Mouse (Mus musculus) heart, postnatal 25 days (tissue): ENCODE measurements around the gene Tbc1d10c. TPM values are rescaled to one million over a fixed set of nuclear protein-coding genes. Genes with fewer than 3 reads are reported as not detected.
A peak's percentile ranks its signal among the peaks of the same experiment; 100 is the strongest.

Experiments used
- DNase-seq: peaks from one replicate; pipeline ENCODE4 v3.0.0; 2022; ENCODE audit warnings: low spot score
- intact Hi-C: fragments of 180-260 bp; cut with DNase I; formaldehyde crosslinking; loops from one replicate; pipeline ENCODE4 v1.15.1; 2025
- total RNA-seq, 2 experiments: library from RNA; stranded (reverse); gene quantifications; 2 replicates each; pipeline ENCODE4 v1.2.3; 2021

The Tbc1d10c gene
- total RNA-seq, 2 experiments from 2014 or later, result 9.2 to 9.3 TPM

DNA sequence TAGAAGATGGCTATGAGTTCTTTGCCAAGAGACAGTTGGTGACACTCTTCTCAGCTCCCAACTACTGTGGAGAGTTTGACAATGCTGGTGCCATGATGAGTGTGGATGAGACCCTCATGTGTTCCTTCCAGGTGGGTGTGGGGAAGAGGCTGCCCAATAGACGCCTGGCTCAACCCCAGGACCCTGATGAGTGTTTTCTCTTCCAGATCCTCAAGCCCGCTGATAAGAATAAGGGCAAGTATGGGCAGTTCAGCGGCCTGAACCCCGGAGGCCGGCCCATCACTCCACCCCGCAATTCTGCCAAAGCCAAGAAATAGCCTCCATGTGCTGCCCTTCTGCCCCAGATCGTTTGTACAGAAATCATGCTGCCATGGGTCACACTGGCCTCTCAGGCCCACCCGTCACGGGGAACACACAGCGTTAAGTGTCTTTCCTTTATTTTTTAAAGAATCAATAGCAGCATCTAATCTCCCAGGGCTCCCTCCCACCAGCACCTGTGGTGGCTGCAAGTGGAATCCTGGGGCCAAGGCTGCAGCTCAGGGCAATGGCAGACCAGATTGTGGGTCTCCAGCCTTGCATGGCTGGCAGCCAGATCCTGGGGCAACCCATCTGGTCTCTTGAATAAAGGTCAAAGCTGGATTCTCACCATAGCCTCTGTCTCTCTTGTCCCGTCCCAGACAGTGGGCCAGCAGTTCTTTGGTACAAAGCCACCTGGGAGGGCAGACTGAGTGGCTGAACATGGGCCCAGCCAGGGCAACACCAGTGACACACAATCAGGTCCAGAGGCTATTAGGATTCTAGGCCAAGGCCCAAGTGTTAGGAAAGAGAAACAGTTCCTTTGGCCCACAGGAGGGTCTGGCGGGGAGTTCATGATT, 3.9 kb upstream of the Tbc1d10c start:
- DNase-seq, result no peak
- intact Hi-C loops, result no loop called here

DNA sequence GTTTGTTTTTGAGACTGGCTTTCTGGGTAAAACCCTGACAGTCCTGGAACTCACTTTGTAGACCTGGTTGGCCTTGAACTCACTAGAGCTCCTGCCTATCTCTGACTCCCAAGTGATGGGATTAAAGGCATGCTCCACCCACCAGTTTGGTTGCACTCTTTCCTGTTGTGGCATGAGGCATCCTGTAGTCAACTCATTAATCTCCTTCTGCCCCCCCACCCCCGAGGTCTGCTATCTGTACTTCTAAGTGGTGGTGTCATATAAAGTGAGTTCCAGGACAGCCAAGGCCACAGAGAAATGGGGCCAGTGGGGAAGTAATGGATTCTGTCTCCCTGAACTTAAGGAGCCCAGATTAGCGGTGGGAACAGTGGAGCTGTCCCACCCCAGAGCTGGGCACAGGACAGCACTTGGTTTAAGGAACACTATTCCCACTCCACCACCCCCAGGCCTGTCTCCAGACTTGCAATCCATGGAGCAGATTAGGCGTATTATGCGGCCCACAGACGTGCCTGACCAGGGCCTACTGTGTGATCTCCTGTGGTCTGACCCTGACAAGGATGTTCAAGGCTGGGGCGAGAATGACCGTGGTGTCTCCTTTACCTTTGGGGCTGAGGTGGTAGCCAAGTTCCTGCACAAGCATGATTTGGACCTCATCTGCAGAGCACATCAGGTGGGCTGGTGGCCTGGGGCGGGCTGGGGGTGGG, 3.1 kb upstream of the Tbc1d10c start:
- intact Hi-C loops, result no loop called here
- DNase-seq, result no peak

- intact Hi-C loops, result no loop called here
- DNase-seq, result no peak
These were observed 2.0 kb upstream of the Tbc1d10c start for GRCm38 (mm10) chr19:4193129-4193528.

DNA sequence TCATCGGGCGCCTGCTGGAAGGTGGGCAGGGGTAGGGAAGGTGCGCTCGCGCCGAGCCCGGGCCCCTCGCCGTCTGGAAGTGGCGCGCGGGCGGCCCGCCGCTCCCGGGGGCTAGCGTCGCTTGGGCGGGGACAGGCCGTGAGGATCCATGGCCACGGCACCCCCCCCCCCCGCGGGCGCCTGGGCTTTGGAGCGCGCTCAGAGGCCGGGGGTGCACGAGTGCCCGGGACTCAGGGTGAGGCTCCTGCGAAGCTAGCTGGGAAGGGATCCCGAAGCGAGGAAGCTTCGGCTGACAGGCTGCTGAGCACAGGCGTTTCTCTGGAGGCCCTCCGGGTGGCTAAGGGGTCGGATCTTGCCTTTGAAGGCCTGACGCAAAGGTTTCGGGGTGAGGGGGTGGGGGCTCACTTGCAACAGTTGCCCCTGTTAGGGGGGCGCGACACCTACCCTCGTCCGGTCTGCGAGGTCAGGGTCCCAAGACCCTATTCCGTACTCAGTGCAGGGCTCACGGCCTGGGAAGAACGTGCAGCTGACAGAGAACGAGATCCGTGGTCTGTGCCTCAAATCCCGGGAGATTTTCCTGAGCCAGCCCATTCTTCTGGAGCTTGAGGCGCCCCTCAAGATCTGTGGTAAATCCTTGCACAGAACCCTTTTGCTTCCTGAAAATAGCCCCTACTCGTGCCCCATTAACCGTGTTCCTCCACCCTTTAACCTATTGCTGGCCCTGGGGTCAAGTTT, 1.3 kb upstream of the Tbc1d10c start:
- no peak for DNase-seq
- intact Hi-C loops, result no loop called here

- DNase-seq, result peak; percentile 89
- intact Hi-C loops, result no loop called here
These were observed 605 bp upstream of the Tbc1d10c start, which contains the start of gene Ppp1ca for GRCm38 (mm10) chr19:4191528-4192250. Ppp1ca (plus strand) TSS chr19:4192065.

DNA sequence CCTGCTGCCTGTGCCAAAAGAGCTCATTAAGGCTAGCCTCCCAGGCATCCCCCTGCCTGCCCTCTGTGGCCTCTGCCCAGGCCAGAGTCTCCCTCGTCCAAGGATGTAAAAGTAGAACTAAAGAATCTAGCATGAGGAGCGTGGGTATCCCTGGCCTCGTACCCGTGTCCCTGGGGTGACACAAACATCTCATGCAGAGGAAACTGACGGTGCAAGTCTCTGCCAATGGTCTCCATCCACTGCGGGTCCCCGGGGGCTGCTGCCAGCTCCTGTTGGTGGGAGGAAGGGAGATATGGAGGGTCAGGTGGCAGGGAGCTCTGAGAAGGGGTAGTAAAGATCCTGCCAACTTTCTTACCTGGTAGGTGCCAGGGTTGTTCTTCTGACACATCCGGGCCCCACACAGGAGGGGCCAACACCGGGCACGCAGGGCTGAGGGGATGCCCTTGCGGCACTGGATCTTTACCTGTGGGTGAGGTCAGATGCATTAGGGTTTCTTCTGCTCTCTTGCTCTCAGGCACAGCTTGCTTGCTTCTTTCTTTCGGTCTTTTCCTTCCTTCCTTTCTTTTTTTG, 1.9 kb downstream of the Tbc1d10c start:
- no peak for DNase-seq
- intact Hi-C loops, result no loop called here

GRCm38 (mm10) chr19:4187303-4187702, 3.8 kb downstream of the Tbc1d10c start:
- intact Hi-C loops, result loop anchor here (2.0 kb wide), 1 partner anchor 15 kb away; no protein-coding TSS in a partner anchor
- DNase-seq, result no peak

- intact Hi-C loops, result no loop called here
- no peak for DNase-seq
These were observed 5.8 kb downstream of the Tbc1d10c start for GRCm38 (mm10) chr19:4184976-4185975.

GRCm38 (mm10) chr19:4183689-4184088, 7.4 kb downstream of the Tbc1d10c start:
- intact Hi-C loops, result no loop called here
- no peak for DNase-seq

DNA sequence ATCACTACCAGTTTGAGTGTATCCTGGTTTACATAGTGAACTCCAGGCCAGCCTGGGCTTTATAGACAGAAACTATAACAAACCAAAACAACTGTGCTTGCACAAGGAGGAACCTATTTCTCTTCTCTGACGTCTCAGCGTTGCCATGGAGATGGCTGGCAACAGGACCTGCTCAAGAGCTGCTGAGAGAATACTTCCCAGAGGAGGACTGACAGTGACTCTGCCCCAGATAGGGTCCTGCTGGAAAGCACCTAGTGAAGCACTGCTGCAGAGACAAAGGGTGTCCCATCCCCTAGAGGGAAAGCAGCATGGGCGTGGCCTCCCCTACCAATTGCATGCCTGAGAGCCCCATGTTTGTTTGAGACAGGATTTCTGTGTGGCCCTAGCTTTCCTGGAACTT, 9.2 kb downstream of the Tbc1d10c start:
- DNase-seq, result no peak

DNA sequence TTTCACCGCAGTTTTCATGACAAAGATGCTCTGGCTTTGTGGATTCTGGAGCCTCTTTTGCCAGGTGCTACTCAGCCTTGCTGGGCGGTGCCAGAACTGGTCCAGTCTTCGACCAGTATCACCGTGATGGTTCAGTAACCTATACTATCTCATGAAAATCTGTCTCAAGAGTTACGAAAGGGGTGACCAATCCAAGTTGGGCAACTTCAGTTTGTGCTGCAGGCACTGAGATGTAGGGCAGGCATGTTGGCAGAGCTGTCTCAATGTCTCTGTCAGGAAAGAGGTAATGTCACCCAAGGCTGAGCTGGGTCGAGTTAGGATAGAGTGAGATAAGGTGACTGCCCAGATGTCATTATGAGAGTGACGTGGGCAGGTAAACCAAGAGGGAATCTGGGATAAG, 10.7 kb downstream of the Tbc1d10c start:
- DNase-seq, result no peak
- intact Hi-C loops, result no loop called here

More for the DNA sequence above, 9.2 kb downstream of the Tbc1d10c start:
- intact Hi-C loops, result no loop called here

GRCm38 (mm10) chr19:4175368-4175947, 15.6 kb downstream of the Tbc1d10c start, which contains the start of gene Carns1:
Carns1 (minus strand) TSS chr19:4175479.
- intact Hi-C loops, result no loop called here
- DNase-seq, result peak; percentile 49

- DNase-seq, result no peak
- intact Hi-C loops, result loop anchor here (2.0 kb wide), 1 partner anchor 14 kb away; no protein-coding TSS in a partner anchor
These were observed 18.2 kb downstream of the Tbc1d10c start for GRCm38 (mm10) chr19:4172925-4173324.

DNA sequence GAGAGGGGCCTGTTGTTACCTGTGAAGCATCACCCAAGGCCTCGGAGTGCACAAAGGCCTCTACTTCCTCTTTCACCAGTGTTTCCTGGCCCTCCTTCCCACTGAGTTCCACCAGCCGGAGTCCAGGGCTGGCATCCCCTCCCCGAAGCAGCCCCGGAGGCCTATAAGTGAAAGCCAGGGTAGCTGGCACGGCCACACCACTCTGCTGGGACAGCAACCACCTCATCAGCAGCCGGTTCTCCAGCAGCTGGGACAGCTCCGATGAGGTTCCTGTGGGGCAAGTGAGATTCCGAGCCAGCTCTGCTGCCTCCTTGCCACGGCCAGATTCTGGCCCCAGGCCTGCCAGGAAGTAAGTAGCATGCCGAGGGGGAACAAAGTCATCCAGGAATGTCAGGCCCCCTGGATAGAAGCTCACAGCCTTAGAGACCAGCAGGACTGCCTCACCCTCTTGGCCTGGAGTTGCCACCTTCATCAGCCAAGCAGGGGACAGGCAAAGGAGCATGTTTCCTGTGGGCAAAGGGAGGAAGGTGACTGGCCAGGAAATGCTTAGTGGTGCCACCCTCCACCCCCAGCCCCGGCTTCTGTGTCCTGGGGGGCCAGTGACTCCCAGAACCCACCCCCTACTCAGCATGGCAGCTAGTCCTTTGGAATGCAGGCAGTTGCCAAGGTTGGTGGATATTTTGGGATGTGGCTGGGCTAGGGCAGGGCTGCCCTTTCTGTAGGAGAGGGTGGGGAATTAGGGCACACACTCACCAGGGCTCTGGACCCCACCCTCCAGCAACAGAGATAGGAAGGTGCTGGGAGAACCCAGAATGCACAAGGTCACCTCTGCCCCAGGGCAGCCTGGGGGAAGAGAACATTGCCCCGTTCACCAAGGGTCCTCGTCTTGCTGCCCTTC, 19.4 kb downstream of the Tbc1d10c start:
- DNase-seq, result no peak
- intact Hi-C loops, result loop anchor here (2.0 kb wide), 1 partner anchor 15 kb away; no protein-coding TSS in a partner anchor

- no peak for DNase-seq
- intact Hi-C loops, result no loop called here
These were observed 20.2 kb downstream of the Tbc1d10c start for GRCm38 (mm10) chr19:4170723-4171392.

DNA sequence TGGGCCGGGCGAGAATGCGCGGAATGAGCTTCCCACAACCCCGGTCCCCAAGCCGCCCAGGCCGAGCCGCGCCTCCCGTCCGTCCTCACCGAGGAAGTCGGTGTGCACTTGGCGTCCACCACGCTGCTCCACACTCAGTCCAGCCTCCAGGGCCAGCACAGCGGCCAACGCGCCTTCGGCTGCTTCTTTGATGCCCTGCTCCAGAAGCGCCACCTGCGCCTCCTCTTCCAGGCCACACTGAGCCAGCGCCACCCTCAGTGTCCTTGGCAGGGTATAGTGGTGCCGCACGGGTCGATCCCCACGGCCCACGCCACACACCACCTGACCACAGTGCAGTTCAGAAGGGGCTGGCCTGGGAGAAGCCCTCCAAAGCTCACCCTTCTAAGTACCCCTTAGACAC, 21.3 kb downstream of the Tbc1d10c start:
- no peak for DNase-seq
- intact Hi-C loops, result loop anchor here (5.0 kb wide), 1 partner anchor 32 kb away; the partner anchor contains the start of gene Rad9a
